Mouse (Mus musculus) ovary, postnatal 14 days (tissue): Measurements from ENCODE around the gene Ush2a.

ENCODE experiments used
- DNase-seq: peaks from one replicate; pipeline ENCODE4 v3.0.0; 2022; ENCODE audit warnings: low spot score

Ush2a gene

GRCm38 (mm10) chr1:189010671-189011070 lies 748.8 kb downstream of the Ush2a start:
- no peak for DNase-seq

- peak; percentile 10 for DNase-seq
Observed at GRCm38 (mm10) chr1:189012846-189013586, 751.2 kb downstream of the Ush2a start.

- no peak for DNase-seq
Observed at GRCm38 (mm10) chr1:189013587-189013921, 751.7 kb downstream of the Ush2a start.
